Mouse (Mus musculus) myocyte (in vitro differentiated cells): ENCODE data around the gene Gm28557.
"Not testable (repeated sequence)": the region's sequence is repeated elsewhere in the genome, so short reads cannot be mapped to it uniquely, and the experiment has no call there.

Source experiments
- MAX ChIP-seq: IDR thresholded peaks from one replicate; pipeline ENCODE4 v1.6.1; 2011; ENCODE audit warnings: low read depth, mild to moderate bottlenecking, control low read depth
- POLR2A ChIP-seq: IDR thresholded peaks from one replicate; pipeline ENCODE4 v1.6.1; 2011; ENCODE audit warnings: low read depth, mild to moderate bottlenecking, control low read depth, moderate library complexity; ENCODE audit not compliant: insufficient read length
- TCF12 ChIP-seq: IDR thresholded peaks from one replicate; pipeline ENCODE4 v1.6.1; 2011; ENCODE audit warnings: mild to moderate bottlenecking, control low read depth; ENCODE audit not compliant: poor library complexity, insufficient read depth, severe bottlenecking

DNA sequence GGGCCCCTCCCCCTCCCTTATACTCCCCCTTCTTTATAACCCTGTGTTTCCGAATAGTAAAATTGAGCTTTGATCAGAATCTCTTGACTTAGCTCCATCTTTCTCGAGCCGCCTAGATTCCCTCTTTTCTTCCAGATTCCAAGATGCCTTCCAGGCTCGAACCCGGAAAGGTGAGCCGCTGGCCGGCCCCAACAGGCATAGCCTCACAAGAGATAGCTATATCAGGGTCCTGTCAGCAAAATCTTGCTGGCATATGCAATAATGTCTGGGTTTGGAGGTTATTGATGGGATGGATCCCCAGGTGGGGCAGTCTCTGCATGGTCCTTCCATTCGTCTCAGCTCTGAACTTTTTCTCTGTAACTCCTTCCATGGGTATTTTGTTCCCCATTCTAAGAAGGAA, 7.8 kb upstream of the Gm28557 start, which contains the start of gene Rslcan18:
- TF ChIP-seq TCF12, POLR2A, MAX: not testable (repeated sequence)
